Mouse (Mus musculus) left cerebral cortex, adult 6 months (tissue): ENCODE measurements around the gene Nutm1. TPM values are rescaled to one million over a fixed set of nuclear protein-coding genes. Genes with fewer than 3 reads are reported as not detected.

ENCODE experiments used
- long read RNA-seq, 2 experiments: library from polyadenylated mRNA; unstranded; transcript quantifications; one replicate each; pipeline ENCODE4 v2.0.0; 2019 to 2020
- polyA plus RNA-seq: library from polyadenylated mRNA; unstranded; fragments of <200 nt; fragmentation: Nextera tagmentation; gene quantifications from 2 replicates; pipeline ENCODE4 v1.2.3, GENCODE M21; 2021

Nutm1 gene
- polyA plus RNA-seq = 0.09 and 0.15 TPM in 2 replicates
- long read RNA-seq, experiment 1, partial matches to known transcripts = 0 of 1 reads
- long read RNA-seq, experiment 1, other reads (novel, unspliced or antisense) = 1 of 1 reads
- long read RNA-seq, experiment 2 = 0 reads

DNA sequence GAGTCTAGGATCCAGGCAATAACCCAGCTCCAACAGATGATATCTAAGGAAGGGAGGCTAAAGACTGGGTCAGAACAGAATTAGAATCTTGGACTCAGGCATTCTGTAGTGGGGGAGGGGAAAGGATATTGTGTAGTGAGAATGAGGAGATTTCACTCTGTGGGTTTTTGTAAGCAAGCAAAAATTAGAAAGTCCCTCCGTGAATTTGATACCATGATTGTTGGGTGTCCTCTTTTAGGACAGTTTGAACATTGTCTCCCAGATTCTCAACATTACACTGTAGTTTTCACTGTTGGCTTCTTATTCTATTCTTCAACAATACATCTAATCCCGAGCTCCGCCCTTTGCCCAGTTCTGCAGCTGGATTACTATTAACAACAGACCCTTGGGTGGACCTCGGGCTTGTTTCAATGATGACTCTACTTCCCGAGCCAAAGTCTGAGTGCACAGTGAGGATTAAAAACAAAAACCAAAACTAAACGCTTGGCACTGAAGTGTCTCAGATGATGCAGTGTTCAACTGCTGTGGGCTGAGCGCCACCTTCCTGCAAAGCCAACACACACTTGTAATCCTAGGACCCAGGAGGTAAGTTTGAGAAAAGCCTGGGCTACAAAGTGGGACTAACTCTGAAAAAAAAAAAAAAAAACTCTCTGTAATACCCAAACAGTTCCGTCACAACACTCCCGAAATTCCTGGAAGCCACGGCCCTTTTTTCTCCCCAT lies at the start of gene Nutm1:
Gene Nutm1, minus strand, starts transcription at position 51 of the 722 bp plus-strand sequence.

DNA sequence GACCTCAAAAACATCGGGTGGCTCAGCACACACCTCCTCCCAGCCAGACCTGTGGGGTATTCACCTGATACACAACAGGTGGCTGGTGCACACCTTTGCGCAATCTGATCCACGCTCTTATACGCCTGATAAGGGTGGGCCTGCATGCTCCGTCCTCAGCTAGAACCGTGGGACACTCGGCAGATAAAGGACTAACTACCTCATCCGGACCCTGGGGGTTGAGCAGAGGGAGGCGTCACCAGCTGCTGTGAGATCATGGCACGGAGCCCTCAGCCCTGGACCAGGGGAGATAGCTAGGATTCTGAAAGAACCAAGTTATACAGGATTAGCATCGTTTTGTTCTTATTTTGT lies 7.1 kb upstream of the Nutm1 start, which contains the start of gene Gm21985:
Gene Gm21985, plus strand, starts transcription at position 73 of the 351 bp plus-strand sequence.

DNA sequence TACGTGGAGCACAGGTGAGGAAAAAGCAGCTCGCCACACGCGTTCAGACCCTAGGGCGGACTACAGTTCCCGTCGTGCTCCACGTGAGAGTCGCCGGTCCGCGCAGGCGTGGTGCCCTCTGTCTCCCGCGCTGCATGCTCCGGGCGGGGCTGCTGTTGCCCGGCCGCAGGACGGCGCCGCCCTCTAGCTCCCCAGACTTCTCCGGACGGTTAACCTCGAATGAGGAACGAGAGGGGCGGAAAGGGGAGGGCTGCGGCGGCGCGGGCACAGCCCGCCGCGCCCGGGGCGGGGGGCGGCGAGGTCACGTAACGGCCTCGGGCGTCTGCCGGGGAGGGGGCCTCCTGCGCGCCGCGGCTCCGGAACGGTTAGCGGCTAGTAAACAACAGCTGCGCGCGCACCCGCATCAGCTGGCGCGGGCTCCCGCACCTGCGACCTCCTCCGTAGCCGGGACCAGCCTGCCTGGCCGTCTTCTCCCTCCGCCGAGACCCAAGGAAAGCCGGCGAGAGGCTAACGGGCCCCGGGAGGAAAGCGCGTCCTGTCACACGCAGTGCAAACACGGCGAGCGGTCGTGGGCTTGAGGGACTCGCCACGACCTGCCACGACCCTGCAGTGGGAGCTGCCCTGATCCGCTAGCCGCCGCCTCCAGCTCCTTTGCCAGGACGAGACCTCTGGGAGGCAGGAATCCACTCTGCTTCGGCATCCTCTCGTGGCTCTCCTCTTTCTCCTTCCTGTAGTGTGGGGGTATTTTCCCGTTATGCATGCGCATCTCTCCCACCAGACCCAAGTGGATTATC lies 6.6 kb upstream of the Nutm1 start, which contains the start of gene Slc12a6:
Gene Slc12a6, plus strand, starts transcription at position 378 of the 794 bp plus-strand sequence.

DNA sequence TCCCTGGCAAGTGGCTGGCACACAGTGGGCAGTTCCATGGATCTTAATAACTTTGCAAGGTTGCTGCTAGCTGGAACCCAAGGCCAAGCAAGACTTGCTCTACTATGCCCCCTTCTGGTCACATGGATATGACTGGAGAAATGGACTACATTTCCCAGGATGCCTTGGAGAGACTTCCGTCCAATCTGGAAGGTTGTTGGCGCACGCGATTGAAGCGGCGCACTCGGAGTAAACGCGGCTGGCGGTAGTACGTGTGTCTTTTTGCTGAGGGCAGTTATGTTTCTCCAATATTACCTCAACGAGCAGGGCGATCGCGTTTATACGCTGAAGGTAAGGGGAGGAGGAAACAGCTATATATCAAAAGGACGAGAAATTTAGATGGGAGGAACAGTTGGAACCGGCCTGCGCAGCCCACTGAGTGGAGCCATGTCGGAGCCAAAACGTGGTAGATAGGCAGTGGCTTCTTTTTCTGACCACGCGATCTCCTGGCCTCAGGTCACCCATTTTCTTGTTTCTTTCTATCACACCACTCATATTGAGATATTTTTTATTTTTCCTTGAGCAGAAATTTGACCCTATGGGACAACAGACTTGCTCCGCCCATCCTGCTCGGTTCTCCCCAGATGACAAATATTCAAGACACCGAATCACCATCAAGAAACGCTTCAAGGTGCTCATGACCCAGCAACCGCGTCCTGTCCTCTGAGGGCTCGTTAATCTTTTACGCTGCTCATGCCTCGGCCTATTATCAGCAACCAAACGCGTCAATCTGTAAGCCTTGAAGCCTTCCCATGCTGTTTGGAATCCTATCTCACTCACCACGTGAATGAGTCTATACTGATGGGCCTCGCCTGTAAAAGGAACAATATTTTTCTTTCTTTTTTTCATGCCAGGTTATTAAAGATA lies 2.9 kb upstream of the Nutm1 start, which contains the start of gene Nop10:
Gene Nop10, plus strand, starts transcription at position 179 of the 906 bp plus-strand sequence.

DNA sequence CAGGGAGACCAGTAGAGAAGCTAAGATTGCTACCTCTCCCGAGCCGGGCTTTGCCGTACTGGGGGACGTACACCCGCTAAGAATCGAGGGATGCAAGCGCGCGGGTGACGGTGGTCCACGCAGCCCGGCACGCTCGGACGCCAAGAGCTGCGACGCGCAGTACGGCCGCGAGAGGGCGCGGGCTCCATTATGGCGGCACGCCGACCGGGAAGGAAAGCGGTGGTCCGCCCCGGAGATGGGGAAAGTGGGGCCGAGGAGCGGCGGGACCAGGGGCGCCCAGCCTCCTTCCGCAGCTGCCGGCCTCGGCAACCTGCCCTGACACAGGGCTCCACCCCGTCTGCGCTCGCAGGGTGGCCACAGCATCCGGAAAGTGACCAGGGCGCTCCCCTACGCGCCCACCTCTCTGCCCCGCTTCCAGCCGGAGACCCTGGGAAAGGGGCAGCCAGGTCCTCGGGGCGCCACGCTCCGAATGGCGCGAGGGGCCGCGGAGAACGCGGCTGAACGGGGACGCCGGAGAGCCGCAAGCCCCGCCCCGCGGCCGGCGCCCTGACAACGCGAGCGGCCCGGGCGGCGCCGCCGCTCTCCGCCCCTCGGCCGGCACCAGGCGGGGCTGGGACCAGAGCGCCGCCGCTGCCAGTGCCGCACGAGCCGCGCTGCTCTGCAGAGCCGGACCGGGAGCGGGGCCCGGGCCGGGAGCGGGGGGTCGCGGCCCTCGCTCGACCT lies 19.7 kb downstream of the Nutm1 start, which contains the start of gene Lpcat4:
Gene Lpcat4, plus strand, starts transcription at position 257 of the 723 bp plus-strand sequence.

Other genes with a start within 250 kb of the Nutm1 start
- not detected in 2 replicates for gene Olfr1310, start 246.6 kb downstream of the Nutm1 start, polyA plus RNA-seq
- not detected in 2 replicates for gene Olfr1311, start 234.9 kb downstream of the Nutm1 start, polyA plus RNA-seq
- gene Olfr1312, start 209.1 kb downstream of the Nutm1 start, polyA plus RNA-seq = not detected in 2 replicates
- not detected in 2 replicates for gene Olfr1313, start 181.4 kb downstream of the Nutm1 start, polyA plus RNA-seq
- gene Olfr1314, start 162.5 kb downstream of the Nutm1 start, polyA plus RNA-seq = not detected in 2 replicates
- not detected in 2 replicates for gene Olfr1315-ps1, start 143.9 kb downstream of the Nutm1 start, polyA plus RNA-seq
- gene Olfr1316, start 124.3 kb downstream of the Nutm1 start, polyA plus RNA-seq = not detected in 2 replicates
- not detected in 2 replicates for gene Olfr1317, start 119.0 kb downstream of the Nutm1 start, polyA plus RNA-seq
- not detected in 2 replicates for gene Olfr1318, start 105.1 kb downstream of the Nutm1 start, polyA plus RNA-seq
- 41.7 and 89.1 TPM in 2 replicates for gene Lpcat4, start 19.8 kb downstream of the Nutm1 start, polyA plus RNA-seq
- 289 TPM in 2 replicates for gene Nop10, start 2.6 kb upstream of the Nutm1 start, polyA plus RNA-seq
- 15.8 and 15.9 TPM in 2 replicates for gene Slc12a6, start 6.5 kb upstream of the Nutm1 start, polyA plus RNA-seq
- gene Gm21985, start 7.0 kb upstream of the Nutm1 start, polyA plus RNA-seq = 0.29 TPM in 1 of 2 replicates, not detected in the other
- 317 and 366 TPM in 2 replicates for gene Emc4, start 108.7 kb upstream of the Nutm1 start, polyA plus RNA-seq
- 8.5 and 8.9 TPM in 2 replicates for gene Katnbl1, start 119.9 kb upstream of the Nutm1 start, polyA plus RNA-seq
- gene Emc7, start 195.7 kb upstream of the Nutm1 start, polyA plus RNA-seq = 39.7 and 50.1 TPM in 2 replicates
- 0.41 and 0.58 TPM in 2 replicates for gene Chrm5, start 221.5 kb upstream of the Nutm1 start, polyA plus RNA-seq
- gene Aven, start 233.7 kb upstream of the Nutm1 start, polyA plus RNA-seq = 1.4 and 1.7 TPM in 2 replicates